Mouse (Mus musculus) monocyte, adult 5-6 weeks (primary cell): ENCODE measurements at regions not wholly inside any gene's neighbourhood (a gene's known extent, or its start where the extent isn't known, plus 50 kb on each side); places are given as distances from the start of the nearest gene placed in this dataset.
"Not testable (repeated sequence)": the region's sequence is repeated elsewhere in the genome, so short reads cannot be mapped to it uniquely, and the experiment has no call there.

Source experiments
- ATAC-seq: fragments of 153-309, 156-312 bp; replicated peaks from 2 replicates; pipeline ENCODE4 v1.8.0; 2017; ENCODE audit warnings: mild to moderate bottlenecking; ENCODE audit not compliant: low TSS enrichment, insufficient number of reproducible peaks, severe bottlenecking, poor library complexity, low FRiP score

DNA sequence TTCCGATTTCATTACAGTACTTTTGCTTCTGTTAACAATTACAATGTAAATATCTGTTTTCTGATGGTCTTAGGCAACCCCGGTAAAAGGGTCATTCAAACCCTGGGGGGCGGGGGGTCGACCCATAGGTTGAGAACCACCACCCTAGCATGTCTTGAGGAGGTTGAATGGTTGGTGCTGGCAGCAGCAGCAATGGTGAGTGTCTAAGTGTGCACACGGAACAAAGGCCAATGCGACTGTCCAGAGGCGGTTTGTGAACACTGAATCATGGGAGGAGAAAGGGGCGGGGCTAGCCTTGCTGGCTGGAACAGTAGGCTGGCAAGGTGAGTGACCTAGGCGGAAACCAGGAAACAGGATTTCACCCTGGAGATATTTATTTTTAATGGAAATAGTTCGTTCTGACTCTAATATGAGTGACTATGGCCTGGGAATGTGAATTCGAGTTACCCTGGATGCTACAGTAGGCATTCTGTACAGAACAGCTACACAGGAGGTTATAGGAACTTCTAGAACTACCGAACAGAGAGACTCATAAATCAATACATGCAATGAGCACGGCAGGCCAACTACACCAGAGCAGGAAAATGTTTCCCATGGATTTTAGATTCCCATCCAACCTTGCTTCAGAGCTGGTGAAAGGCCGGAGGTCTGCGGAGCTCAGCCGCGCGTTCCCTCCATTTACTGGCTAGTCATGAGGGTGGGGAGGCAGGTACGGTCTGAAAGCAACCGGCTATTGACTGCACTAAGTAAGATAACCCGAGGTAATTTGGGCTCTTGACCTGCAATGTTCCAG is 181.0 kb downstream of the Katnal1 start:
- no peak for ATAC-seq

DNA sequence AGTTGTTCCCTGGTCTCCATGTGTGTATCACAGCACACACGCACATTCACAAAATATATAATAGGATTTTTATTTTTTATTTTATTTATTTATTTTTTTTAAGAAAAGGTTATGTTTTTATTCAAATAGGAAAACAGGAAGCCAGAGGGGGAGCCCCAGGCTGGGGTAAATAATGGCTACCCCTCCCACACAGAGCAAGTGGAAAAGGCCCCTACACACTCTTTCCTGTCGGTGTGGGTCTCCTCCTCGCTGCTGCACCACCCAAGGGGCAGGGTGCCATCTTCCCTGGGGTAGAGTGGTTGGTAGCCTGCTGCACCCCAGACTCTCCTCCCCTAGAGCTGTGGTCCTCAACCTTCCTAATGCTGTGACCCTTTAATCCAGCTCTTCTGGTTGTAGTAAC is 181.6 kb downstream of the Katnal1 start:
- no peak for ATAC-seq

DNA sequence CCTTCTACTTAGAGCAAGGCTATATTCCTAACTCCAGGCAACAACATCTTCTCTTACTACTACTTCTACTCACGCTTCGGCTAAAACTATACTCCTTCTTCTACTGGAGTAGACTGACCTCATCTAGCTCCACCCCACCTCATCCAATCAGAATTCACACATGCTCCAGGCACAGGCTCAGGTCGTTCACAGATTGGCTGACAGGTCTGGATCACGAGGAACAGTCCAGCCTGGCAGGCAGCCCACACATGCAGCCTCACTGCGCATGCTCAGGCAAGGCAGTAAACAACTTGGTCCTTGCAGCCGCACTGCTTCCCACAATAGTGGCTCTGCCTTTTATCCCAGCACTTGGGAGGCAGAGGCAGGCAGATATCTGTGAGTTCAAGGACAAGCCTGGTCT is 182.4 kb downstream of the Katnal1 start:
- not testable (repeated sequence) for ATAC-seq

DNA sequence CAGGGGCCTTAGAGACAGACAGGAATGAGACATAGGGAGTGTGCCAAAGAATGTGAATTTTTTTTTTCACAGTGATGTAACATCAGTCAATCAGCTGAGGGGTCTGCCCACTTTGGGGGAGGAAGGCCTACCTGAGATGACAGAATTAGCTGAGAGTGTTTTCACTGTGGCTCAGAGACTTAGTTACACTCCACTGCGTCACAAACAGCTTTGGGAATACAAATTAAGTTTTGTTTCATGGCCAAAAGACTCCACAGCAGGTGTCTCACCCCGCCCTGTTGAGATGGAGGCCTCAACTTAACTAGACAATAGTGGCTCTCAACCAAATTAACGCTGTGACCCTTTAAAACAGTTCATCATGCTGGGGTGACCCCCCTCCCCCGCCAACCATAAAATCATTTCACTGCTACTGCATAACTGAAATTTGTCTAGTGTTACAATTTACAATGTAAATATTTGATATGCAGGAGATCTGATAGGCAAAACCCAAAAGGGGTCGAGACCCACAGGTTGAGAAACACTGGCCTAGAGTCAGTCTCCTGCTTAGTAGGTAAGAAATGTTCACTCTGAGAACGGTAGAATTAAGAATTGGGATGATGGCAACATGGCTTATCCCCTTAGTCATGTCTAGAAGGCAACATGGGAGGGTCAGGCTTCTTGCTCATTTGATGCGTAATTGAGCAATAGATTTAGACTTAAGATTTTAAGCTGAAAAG is 184.3 kb downstream of the Katnal1 start:
- ATAC-seq = no peak

DNA sequence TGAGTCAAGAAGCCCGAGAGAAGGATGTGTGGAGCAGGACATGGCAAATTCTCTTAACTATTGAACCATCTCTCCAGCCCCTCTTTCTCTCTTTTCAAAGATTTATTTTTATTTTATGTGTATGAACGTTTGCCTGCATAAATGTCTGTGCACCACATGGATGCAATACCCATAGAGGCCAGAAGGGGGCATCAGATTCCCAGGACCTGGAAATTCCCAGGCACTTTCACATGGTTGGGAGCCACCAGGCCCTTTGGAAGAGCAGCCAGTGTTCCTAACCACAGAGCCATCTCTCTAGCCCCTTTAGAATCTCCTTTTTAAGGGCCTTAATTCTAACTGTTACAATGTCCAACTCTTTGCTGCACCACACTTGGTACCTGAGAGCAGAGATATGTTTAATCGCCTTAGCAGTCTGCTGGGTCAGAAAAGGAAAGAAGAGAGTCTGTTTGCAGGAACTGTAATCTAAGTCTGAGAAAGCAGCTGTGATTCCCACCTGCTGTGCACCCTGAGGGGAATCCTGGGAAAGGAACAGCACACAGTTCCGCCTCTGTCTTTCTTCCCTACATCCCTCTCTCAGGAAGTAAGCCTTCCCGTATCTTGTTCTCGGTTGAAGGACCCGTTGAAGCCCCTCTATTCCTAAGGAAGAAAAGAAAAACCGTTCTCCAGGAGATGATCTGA is 186.8 kb downstream of the Katnal1 start:
- ATAC-seq = no peak

DNA sequence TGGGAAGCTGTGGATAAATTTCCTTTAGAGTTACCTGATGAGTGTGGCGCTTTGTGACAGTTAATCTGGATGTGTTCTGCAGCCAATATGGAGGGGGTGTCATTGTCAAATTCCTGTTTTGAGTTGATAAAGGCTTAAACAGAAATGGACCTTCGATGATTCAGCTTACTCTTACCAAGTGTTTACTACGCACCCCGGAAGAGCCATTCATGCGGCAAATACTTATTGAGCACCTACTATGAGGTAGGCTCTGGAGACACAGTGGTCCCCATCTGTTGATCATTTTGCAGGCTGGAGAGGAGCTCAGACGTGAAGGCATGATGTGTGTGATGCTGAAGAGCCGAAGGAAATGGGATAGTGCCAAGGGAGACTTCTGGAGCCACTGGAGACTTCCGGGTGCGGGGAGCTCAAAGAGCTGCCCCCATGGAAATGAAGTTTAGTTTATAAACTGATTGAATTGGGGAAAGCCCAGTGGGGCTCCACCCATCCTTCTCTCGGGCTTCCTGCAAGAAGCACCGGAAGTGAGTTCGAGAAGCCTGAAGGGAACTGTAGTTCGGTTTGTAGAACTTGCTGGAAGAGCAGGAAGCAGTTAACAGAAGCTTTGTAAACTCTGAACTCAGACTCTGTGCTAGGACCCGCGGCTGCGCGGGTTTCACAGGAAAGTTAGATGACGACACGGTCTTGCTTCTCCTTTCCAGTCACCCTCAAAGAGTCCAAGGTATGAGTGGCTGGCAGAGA is 187.7 kb downstream of the Katnal1 start:
- peak; percentile 24; the same call in 1 of the 2 replicates for ATAC-seq

DNA sequence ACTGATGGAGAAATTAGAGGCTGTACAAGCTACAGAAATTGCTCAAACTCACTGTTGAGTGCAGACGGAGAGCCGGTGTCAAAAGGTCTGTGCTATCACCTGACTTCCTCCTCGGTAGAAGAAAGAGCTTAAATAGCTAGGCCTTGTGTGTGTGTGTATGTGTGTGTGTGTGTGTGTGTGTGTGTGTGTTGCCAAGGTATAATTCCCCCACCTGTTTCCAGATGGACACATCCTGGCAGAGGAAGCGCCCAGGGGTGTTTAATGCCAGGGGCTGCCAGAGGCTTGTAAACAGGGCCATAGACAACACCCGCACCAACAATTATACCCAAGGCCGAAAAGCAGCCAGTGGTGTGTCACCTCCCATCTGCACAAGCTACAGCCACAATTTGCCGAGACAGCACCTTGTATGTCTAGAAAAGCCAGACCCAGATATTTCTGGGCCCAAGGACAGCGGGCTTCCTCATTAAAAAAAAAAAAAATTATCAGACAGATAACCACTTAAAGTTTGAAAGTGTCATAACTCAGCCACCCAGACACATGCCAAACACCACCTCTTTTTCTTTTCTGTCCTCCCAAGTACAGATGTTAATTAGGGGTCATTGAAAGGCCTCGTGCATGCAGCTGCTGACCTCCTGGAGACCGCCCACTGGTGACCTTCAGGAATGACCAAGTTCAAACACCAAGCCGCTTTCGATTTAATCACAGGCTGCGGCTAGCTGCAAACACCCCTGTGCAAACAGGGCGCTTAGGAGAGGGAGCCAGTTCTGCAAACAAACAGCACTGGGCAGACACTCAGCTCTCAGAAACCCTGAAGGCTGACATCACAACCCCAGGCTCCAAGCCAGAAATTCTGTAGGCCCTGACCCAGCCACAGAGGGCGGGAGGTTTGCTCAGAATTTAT is 188.0 kb upstream of the Ubl3 start:
- ATAC-seq = no peak

DNA sequence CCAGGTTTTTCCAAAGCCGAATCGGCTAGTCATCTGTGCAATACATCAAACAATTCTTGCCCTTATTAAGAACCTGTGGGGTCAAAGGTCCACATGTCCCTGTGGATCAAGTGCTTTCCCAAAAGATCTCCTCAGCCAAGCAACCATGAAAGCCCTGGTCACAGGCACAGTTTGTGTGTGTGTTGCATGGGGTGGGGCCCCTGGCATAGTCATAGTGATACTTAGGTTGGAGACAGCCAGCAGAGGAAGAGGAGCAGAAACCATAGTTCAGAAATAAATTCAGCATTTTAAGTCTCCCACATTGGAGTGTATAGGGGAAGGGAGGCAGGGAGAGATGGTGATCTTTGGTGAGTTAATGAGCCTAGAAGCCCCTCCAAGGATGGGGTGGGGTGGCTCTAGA is 187.1 kb upstream of the Ubl3 start:
- no peak for ATAC-seq

DNA sequence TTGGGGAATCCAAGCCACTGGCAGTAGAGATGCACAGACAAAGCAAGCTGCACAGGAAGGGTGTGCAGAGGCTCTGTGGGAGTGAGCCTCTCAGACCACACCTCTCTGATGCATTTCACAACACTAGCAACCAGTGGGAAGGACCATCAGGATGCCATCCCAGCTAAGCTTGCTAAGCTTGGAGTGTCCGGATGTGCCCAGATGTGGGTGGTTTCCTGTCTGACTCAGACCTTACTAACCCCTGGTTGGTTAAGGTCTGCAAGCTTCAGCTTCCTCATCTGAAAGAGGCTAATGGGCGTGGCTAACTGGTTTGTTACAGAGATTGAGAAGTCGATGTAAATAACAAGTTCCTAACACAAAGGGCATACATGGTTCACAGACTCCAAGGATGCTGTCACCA is 186.6 kb upstream of the Ubl3 start:
- peak; percentile 96 for ATAC-seq

DNA sequence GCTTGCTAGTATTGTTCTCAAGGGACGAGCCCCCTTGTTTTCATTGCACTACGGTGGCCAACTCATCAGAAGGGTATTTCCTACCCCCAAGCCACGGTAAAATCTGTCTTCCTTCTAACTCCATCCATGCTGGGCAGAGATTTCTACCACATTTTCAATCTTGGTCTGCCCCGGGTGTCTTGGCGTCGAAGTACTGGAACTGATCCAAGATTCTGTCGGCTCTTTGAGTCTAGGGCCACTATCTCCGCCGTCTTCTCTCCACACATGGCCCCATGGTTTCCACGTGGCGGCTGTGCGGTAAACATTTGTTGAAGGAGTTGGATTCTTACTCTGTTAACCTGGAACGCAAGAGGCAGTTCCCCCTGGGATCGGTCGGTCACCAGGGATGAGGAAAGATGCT is 177.0 kb upstream of the Ubl3 start:
- ATAC-seq = no peak

DNA sequence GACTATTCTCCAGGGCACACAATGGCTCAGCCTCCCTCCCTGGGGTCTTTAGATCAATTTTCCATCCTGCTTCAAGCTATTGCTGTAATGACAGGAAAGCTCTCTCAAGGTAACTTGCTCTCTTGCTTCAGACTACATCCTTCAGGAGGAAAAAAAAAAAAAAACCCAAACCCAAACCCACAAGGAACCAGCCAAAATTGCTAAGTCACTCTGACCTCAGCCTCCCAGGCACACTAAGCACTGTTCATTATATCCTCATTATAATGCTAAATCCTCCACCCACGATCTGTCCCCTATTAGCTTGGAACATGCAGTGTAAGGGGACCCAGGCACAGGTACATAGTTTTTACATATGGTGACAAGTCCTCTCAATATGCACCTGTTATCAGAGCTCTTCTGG is 175.9 kb upstream of the Ubl3 start:
- ATAC-seq = no peak

DNA sequence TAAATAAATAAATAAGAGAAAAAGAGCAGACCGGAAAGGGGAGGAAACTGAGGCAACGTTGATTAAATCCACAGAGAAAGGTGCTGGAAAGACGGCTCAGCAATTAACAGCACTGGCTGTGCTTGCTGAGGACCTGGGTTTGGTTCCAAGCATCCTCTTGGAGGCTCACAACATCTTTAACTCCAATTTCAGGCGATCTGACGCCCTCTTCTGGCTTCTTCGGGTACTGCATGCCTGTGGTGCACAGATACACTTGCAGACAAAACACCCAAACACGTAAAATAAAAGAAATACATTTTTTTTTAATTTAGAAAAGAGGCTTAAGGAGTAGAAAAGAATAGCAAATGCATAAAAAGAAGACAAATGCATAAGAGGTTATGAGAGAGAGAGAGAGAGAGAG is 173.9 kb upstream of the Ubl3 start:
- no peak for ATAC-seq

DNA sequence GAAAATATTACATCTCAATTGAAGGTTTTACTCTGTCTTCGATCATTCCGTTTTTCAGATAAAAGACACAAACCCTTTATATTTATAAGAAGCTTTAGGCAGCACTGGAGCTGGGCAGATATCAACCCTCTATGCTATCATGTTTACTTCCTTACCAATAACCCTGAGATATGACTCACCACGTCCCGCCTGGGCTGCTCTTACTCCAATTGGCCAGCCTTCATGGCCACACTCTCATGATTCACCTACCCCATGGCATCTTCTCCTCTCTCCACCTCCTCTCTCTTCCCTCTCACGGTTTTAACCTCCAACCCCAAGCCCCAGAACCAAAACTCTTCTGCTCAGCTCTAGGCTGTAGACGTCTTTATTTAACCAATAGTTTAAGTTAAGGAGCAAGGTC is 171.9 kb upstream of the Ubl3 start:
- ATAC-seq = no peak

DNA sequence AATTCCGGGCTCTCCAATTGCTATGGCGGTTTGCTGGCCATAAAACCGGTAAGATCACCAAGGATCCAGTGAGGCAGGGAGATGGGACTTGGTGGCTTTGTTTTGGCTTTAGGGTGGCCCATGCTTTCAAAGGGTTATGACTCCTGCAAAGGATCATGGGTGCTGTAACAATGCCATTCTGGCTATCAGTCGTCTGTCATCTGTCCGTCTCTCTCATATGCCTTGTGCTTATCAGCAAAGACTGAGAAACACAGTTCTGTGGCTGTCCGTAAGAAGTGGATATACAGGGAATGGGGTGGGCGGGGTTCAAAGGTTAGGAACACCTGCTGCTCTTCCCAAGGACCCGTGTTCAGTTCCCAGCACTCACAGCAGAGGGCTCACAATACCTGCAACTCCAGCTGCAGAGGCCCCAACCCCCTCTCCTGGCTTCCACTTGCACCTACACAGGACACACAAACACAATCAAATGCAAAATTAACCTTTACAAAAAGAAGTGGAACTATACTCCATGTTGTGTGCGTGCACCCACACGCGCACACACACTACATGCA is 171.2 kb upstream of the Ubl3 start:
- no peak for ATAC-seq

DNA sequence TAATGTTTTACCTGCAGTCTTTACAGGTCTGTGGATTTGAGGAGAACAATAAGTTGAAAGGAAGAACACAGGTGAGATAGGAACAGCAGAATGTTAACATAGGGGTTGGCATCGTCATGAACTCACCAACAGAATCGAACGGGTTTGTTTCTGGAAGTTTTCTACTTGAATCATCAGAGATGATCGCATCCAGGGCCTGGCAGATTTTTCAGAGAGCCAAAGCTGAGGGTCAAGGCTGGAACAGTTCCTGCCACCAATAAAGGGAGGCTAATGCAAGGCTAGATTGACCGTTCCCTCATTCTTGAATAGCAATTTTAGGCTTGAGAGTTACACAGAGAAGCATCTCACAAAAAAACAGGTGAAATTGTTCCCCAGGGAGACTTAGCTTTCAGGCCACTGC is 168.0 kb upstream of the Ubl3 start:
- no peak for ATAC-seq

DNA sequence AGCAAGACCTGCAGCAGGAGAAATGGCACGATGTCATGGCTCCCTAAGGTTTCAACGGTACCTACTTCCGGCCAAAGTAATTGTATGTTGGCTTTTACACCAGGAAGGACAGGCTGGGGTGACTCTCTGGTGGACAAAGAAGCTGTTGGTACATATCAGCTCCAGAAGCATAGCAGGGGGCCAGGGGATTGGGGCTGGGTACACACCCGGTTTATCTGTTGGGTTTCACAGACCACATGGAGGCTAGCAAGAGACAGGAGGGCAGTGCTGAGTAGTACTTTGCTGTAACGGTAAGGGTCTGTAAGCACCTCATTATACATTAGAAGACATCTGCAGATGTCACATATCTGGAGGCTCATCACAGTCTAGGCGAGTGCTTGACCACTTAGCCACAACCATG is 164.0 kb upstream of the Ubl3 start:
- no peak for ATAC-seq

DNA sequence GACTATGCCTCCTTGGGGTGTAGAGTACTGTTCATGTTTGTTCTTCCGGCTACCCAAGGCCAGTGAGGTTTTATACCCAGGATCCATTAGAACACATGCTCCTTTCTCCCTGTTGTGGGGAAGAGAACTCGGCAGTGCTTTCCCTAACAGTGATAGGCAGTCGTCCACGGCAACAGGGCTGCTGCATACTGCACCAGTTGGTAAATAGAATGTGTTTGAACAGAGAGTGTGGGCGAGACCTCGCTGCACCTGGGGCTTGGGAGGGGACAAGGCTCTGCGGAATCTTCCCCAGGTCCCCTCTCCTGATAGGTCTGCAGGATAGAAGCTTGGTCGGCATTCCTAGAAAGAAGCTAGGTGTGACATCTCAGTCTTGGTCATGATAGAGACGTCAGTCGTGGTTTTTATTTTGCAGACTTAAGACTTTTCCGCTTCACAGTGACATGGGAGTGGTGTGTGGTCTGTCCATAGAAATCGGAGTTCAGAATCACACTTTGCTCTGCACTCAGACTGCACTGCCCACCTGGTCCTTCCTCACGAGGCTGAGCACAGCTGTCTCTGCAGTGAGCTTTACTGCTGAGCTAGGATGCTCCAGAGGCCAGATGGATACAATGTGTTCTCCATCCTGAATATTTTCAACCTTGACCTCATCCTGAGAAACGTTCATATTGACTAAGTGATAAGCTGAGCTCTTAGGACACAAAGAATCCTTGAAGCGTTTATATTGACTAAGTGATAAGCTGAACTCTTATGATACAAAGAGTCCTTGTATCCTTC is 162.8 kb upstream of the Ubl3 start:
- no peak for ATAC-seq
